Mouse (Mus musculus) C2C12 (cell line): ENCODE measurements at regions not wholly inside any gene's neighbourhood (a gene's known extent, or its start where the extent isn't known, plus 50 kb on each side); places are given as distances from the start of the nearest gene placed in this dataset.

Experiments
- CEBPB ChIP-seq: IDR thresholded peaks from one replicate; pipeline ENCODE4 v1.6.1; 2011; ENCODE audit warnings: low read depth, mild to moderate bottlenecking, control low read depth, moderate library complexity
- CTCF ChIP-seq: IDR thresholded peaks from one replicate; pipeline ENCODE4 v1.5.1; 2011; ENCODE audit not compliant: control insufficient read depth, insufficient read depth, insufficient read length
- FOSL1 ChIP-seq: IDR thresholded peaks from one replicate; pipeline ENCODE4 v1.8.0; 2011; ENCODE audit warnings: mild to moderate bottlenecking, low read length; ENCODE audit not compliant: poor library complexity, insufficient read depth, severe bottlenecking
- MAX ChIP-seq: IDR thresholded peaks from one replicate; pipeline ENCODE4 v1.6.1; 2011; ENCODE audit warnings: mild to moderate bottlenecking, control low read depth
- MYOD1 ChIP-seq: IDR thresholded peaks from one replicate; pipeline ENCODE4 v1.6.1; 2011; ENCODE audit warnings: low read depth; ENCODE audit not compliant: control insufficient read depth, insufficient read length
- MYOG ChIP-seq: IDR thresholded peaks from one replicate; pipeline ENCODE4 v1.6.1; 2011; ENCODE audit not compliant: control insufficient read depth, insufficient read length; ENCODE audit errors: extremely low read depth
- USF1 ChIP-seq: IDR thresholded peaks from one replicate; pipeline ENCODE4 v1.6.1; 2011; ENCODE audit warnings: low read depth, mild to moderate bottlenecking, control low read depth, moderate library complexity

DNA sequence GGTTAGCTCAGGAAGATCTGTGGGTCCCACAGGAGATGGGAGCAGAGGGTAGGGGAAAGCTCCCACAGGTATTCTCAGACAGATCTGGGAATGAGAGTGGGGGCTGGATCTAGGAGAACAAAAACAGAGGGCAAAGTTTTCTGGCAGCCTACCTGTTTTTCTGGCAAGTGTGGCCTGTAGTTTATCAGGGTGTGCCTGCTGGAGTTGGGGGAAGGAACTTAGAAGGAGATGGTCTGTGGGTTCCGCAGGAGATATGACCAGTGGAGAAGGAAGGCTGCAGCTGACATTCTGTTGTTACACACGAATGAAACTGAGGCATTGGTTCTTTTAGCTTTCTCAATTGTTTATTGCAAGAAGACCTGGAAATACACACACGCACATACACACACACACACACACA is 226.2 kb downstream of the Ipo11 start:
- TF ChIP-seq CTCF (no peak), FOSL1 (no peak), MAX (no peak), MYOG (no peak), USF1 (no peak), CEBPB (no peak), MYOD1 (no peak)
